Mouse (Mus musculus) liver, postnatal 0 days (tissue): ENCODE data around the gene Hs1bp3.

ENCODE experiments used
- CTCF ChIP-seq: sonication (generic); IDR thresholded peaks from 2 replicates; pipeline ENCODE4 v1.5.1; 2016; ENCODE audit warnings: antibody characterized with exemption, low read depth
- EP300 ChIP-seq: IDR thresholded peaks from 2 replicates; pipeline ENCODE4 v1.6.1; 2016; ENCODE audit warnings: antibody characterized with exemption, low read depth, mild to moderate bottlenecking

DNA sequence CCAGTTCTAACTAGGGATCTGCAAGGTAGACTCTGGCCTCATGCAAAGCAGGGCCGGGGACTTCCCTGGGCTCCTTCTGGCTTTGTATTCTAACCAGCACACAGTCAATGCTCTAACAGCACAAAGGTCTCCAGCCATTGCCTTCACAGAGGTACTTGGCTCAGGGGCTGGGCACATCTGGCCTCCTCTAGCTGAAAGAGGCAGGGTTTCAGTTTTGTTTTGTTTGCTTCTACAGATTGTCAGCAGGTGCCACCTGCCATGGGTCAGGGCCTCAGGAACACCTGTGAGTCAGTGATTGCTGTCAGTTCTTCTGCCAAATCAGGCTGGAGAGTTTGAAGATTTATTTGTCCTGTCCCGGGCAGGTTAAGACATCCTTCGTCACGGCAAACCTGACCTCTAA lies 39.8 kb downstream of the Hs1bp3 start:
- TF ChIP-seq CTCF (no peak), EP300 (no peak)
